Mouse (Mus musculus): Measurements from ENCODE around the gene Lpar1. TPM values are rescaled to one million over a fixed set of nuclear protein-coding genes. Genes with fewer than 3 reads are reported as not detected.

Lpar1 gene
- polyA plus RNA-seq, 1 experiment from 2014 or later, result 51.9 TPM

DNA sequence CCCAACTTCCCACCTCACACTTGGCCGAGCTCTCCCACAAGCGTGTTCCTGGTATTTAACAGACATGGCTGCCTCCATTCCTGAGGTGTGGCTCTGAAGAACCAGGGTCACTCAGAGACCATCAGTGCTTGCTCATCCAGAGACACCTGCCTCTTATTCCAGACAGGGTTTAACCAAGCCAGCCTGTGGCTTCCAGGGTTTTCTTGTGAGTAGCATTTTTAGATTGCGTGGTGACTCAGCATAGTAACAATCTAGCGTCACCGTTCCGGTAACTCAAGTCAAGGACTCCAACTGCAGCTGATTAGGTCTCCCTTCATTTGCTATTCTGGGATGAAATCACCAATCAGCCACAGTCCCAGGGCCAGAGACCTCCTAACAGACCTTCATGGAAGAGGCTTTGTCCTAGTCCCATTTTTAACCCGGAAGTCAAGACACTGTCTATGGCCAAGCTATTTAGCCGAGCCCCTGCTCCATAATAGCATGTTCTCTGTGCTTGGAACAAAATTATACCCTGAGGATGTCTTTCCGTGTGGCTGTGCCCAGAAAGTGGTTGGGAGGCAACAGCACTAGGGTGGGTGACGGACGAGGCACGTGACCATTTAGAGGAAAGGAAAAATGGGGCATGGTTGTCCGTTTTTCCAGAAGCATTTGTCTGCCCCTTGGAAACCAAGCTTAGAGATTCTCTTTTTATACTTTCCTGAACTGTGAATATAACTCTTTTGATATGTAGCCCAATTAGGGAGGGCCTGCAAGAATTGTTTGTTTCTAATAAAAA is 89.1 kb downstream of the Lpar1 start:
- Histone ChIP-seq H3K4me1 (replicated peaks; ENCODE audit: control insufficient read depth, insufficient read depth, low read length) (no peaks in the 10 kb centered on the region), H3K36me3 (ENCODE audit: control insufficient read depth, insufficient read depth, low read length) (no peaks in the 10 kb centered on the region), H3K27me3 (ENCODE audit: control insufficient read depth, insufficient read depth, low read length) (no peaks in the 10 kb centered on the region), H3K27ac (ENCODE audit: low read depth, low read length) (no peak overlapping the region), H3K4me3 (ENCODE audit: low read depth, low read length) (no peak overlapping the region), H3K4me2 (replicated peaks; ENCODE audit: low read depth, low read length) (no peak overlapping the region), H3K9me3 (ENCODE audit: control insufficient read depth, low read length) (no peaks in the 10 kb centered on the region), H3K9ac (ENCODE audit: low read depth, low read length) (no peak overlapping the region)
- ATAC-seq (ENCODE audit: low FRiP score) (no peak), DNase-seq (ENCODE audit: low spot score) (no peak)
- 89% methylated on average over 13 of the region's 13 CpGs for WGBS

GRCm38 (mm10) chr4:58462990-58463389 is 90.7 kb downstream of the Lpar1 start:
- Histone ChIP-seq H3K4me3 (ENCODE audit: low read depth, low read length) (no peak overlapping the region), H3K4me2 (replicated peaks; ENCODE audit: low read depth, low read length) (no peak overlapping the region), H3K9me3 (ENCODE audit: control insufficient read depth, low read length) (no peaks in the 10 kb centered on the region), H3K4me1 (replicated peaks; ENCODE audit: control insufficient read depth, insufficient read depth, low read length) (no peaks in the 10 kb centered on the region), H3K27me3 (ENCODE audit: control insufficient read depth, insufficient read depth, low read length) (no peaks in the 10 kb centered on the region), H3K36me3 (ENCODE audit: control insufficient read depth, insufficient read depth, low read length) (no peaks in the 10 kb centered on the region), H3K9ac (ENCODE audit: low read depth, low read length) (no peak overlapping the region), H3K27ac (ENCODE audit: low read depth, low read length) (no peak overlapping the region)
- ATAC-seq (ENCODE audit: low FRiP score) (no peak), DNase-seq (ENCODE audit: low spot score) (no peak)
- 89% methylated on average over 5 of the region's 5 CpGs for WGBS

- Histone ChIP-seq H3K9ac (ENCODE audit: low read depth, low read length) (no peak overlapping the region), H3K4me3 (ENCODE audit: low read depth, low read length) (no peak overlapping the region), H3K36me3 (ENCODE audit: control insufficient read depth, insufficient read depth, low read length) (no peaks in the 10 kb centered on the region), H3K27ac (ENCODE audit: low read depth, low read length) (no peak overlapping the region), H3K4me1 (replicated peaks; ENCODE audit: control insufficient read depth, insufficient read depth, low read length) (no peaks in the 10 kb centered on the region), H3K9me3 (ENCODE audit: control insufficient read depth, low read length) (no peaks in the 10 kb centered on the region), H3K4me2 (replicated peaks; ENCODE audit: low read depth, low read length) (no peak overlapping the region), H3K27me3 (ENCODE audit: control insufficient read depth, insufficient read depth, low read length) (no peaks in the 10 kb centered on the region)
- ATAC-seq (ENCODE audit: low FRiP score), result no peak
- WGBS, result 93% methylated on average over 2 of the region's 2 CpGs
- no peak for DNase-seq (ENCODE audit: low spot score)
Measured at GRCm38 (mm10) chr4:58462586-58462985, 91.1 kb downstream of the Lpar1 start.

GRCm38 (mm10) chr4:58453334-58453733 is 100.4 kb downstream of the Lpar1 start:
- no peak for ATAC-seq (ENCODE audit: low FRiP score)
- 82% methylated on average over 4 of the region's 4 CpGs for WGBS
- no peak overlapping the region for H3K27ac ChIP-seq (ENCODE audit: low read depth, low read length)
- no peak for DNase-seq (ENCODE audit: low spot score)
- no peaks in the 10 kb centered on the region for H3K27me3 ChIP-seq (ENCODE audit: control insufficient read depth, insufficient read depth, low read length)
- no peaks in the 10 kb centered on the region for H3K4me1 ChIP-seq (replicated peaks; ENCODE audit: control insufficient read depth, insufficient read depth, low read length)
- H3K4me2 ChIP-seq (replicated peaks; ENCODE audit: low read depth, low read length), result no peak overlapping the region
- no peaks in the 10 kb centered on the region for H3K9me3 ChIP-seq (ENCODE audit: control insufficient read depth, low read length)
- H3K9ac ChIP-seq (ENCODE audit: low read depth, low read length), result no peak overlapping the region
- H3K4me3 ChIP-seq (ENCODE audit: low read depth, low read length), result no peak overlapping the region
- H3K36me3 ChIP-seq (ENCODE audit: control insufficient read depth, insufficient read depth, low read length), result no peaks in the 10 kb centered on the region

GRCm38 (mm10) chr4:58448825-58449224 is 104.9 kb downstream of the Lpar1 start:
- no peaks in the 10 kb centered on the region for H3K36me3 ChIP-seq (ENCODE audit: control insufficient read depth, insufficient read depth, low read length)

DNA sequence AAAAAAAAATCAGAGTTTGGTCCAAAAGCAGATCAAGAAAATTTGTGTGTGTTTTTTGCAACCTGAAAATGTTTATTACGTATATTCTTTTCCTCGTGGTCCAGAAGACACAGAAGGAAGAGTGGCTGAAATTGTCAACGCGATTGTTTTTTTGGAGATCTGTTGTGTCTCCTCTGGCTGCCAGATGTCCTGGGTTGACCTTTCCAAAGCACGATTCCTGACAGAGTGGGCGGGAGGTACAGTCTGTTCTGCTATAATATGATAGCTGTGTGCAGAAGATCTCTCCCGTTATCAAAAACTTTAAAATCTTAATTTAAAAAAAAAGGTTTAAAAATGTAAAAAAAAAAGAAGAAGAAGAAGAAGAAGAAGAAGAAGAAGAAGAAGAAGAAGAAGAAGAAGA is 105.9 kb downstream of the Lpar1 start:
- H3K4me3 ChIP-seq (ENCODE audit: low read depth, low read length), result no peak overlapping the region
- no peak overlapping the region for H3K27ac ChIP-seq (ENCODE audit: low read depth, low read length)
- H3K36me3 ChIP-seq (ENCODE audit: control insufficient read depth, insufficient read depth, low read length), result no peaks in the 10 kb centered on the region
- no peaks in the 10 kb centered on the region for H3K27me3 ChIP-seq (ENCODE audit: control insufficient read depth, insufficient read depth, low read length)
- no peak for ATAC-seq (ENCODE audit: low FRiP score)
- no peaks in the 10 kb centered on the region for H3K4me1 ChIP-seq (replicated peaks; ENCODE audit: control insufficient read depth, insufficient read depth, low read length)
- H3K9ac ChIP-seq (ENCODE audit: low read depth, low read length), result no peak overlapping the region
- no peak overlapping the region for H3K4me2 ChIP-seq (replicated peaks; ENCODE audit: low read depth, low read length)
- no peak for DNase-seq (ENCODE audit: low spot score)
- 76% methylated on average over 7 of the region's 7 CpGs for WGBS
- H3K9me3 ChIP-seq (ENCODE audit: control insufficient read depth, low read length), result no peaks in the 10 kb centered on the region

More at GRCm38 (mm10) chr4:58448825-58449224, 104.9 kb downstream of the Lpar1 start:
- no peak overlapping the region for H3K27ac ChIP-seq (ENCODE audit: low read depth, low read length)
- no peaks in the 10 kb centered on the region for H3K4me1 ChIP-seq (replicated peaks; ENCODE audit: control insufficient read depth, insufficient read depth, low read length)
- no peak overlapping the region for H3K4me2 ChIP-seq (replicated peaks; ENCODE audit: low read depth, low read length)
- H3K27me3 ChIP-seq (ENCODE audit: control insufficient read depth, insufficient read depth, low read length), result no peaks in the 10 kb centered on the region
- no peak overlapping the region for H3K4me3 ChIP-seq (ENCODE audit: low read depth, low read length)
- no peaks in the 10 kb centered on the region for H3K9me3 ChIP-seq (ENCODE audit: control insufficient read depth, low read length)
- no peak overlapping the region for H3K9ac ChIP-seq (ENCODE audit: low read depth, low read length)
- DNase-seq (ENCODE audit: low spot score) (no peak), ATAC-seq (ENCODE audit: low FRiP score) (no peak)
- 92% methylated on average over 3 of the region's 3 CpGs for WGBS

- no peak for ATAC-seq (ENCODE audit: low FRiP score)
- H3K36me3 ChIP-seq (ENCODE audit: control insufficient read depth, insufficient read depth, low read length), result no peaks in the 10 kb centered on the region
- H3K9me3 ChIP-seq (ENCODE audit: control insufficient read depth, low read length), result no peaks in the 10 kb centered on the region
- no peak overlapping the region for H3K4me2 ChIP-seq (replicated peaks; ENCODE audit: low read depth, low read length)
- H3K4me1 ChIP-seq (replicated peaks; ENCODE audit: control insufficient read depth, insufficient read depth, low read length), result no peaks in the 10 kb centered on the region
- H3K27ac ChIP-seq (ENCODE audit: low read depth, low read length), result no peak overlapping the region
- no peak for DNase-seq (ENCODE audit: low spot score)
- no peak overlapping the region for H3K9ac ChIP-seq (ENCODE audit: low read depth, low read length)
- H3K4me3 ChIP-seq (ENCODE audit: low read depth, low read length), result no peak overlapping the region
- WGBS, result 87% methylated on average over 6 of the region's 6 CpGs
- H3K27me3 ChIP-seq (ENCODE audit: control insufficient read depth, insufficient read depth, low read length), result no peaks in the 10 kb centered on the region
Measured at GRCm38 (mm10) chr4:58445846-58446245, 107.9 kb downstream of the Lpar1 start.

DNA sequence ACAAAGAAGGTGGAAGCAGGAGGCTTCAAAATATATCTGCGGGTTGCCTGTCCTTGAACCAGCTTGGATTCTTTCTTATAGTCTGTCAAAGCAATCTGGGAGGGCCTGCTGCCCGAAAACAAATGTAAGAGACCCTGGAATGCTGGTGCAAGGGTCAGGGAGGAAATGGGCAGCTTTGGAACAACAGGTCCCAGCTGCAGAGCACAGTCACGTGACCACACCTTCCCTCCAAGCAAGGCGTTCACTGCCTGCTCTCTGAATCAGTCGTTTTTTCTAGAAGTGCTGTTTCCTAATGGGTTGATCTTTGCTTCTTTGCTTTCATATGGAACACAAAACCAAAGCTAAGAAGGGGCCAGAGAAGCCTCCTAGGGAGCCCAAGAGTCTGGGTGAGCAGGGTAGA is 111.4 kb downstream of the Lpar1 start:
- no peaks in the 10 kb centered on the region for H3K9me3 ChIP-seq (ENCODE audit: control insufficient read depth, low read length)
- H3K9ac ChIP-seq (ENCODE audit: low read depth, low read length), result no peak overlapping the region

GRCm38 (mm10) chr4:58438654-58439053 is 115.0 kb downstream of the Lpar1 start:
- DNase-seq (ENCODE audit: low spot score), result no peak
- no peak overlapping the region for H3K4me3 ChIP-seq (ENCODE audit: low read depth, low read length)
- no peaks in the 10 kb centered on the region for H3K36me3 ChIP-seq (ENCODE audit: control insufficient read depth, insufficient read depth, low read length)
- no peak overlapping the region for H3K4me2 ChIP-seq (replicated peaks; ENCODE audit: low read depth, low read length)
- WGBS, result 83% methylated on average over 7 of the region's 7 CpGs
- no peaks in the 10 kb centered on the region for H3K27me3 ChIP-seq (ENCODE audit: control insufficient read depth, insufficient read depth, low read length)
- H3K27ac ChIP-seq (ENCODE audit: low read depth, low read length), result no peak overlapping the region
- no peaks in the 10 kb centered on the region for H3K9me3 ChIP-seq (ENCODE audit: control insufficient read depth, low read length)
- H3K4me1 ChIP-seq (replicated peaks; ENCODE audit: control insufficient read depth, insufficient read depth, low read length), result no peaks in the 10 kb centered on the region
- H3K9ac ChIP-seq (ENCODE audit: low read depth, low read length), result no peak overlapping the region
- no peak for ATAC-seq (ENCODE audit: low FRiP score)

More for the DNA sequence above, 111.4 kb downstream of the Lpar1 start:
- Histone ChIP-seq H3K4me3 (ENCODE audit: low read depth, low read length) (no peak overlapping the region), H3K4me2 (replicated peaks; ENCODE audit: low read depth, low read length) (no peak overlapping the region), H3K4me1 (replicated peaks; ENCODE audit: control insufficient read depth, insufficient read depth, low read length) (no peaks in the 10 kb centered on the region), H3K36me3 (ENCODE audit: control insufficient read depth, insufficient read depth, low read length) (no peaks in the 10 kb centered on the region), H3K27ac (ENCODE audit: low read depth, low read length) (no peak overlapping the region), H3K27me3 (ENCODE audit: control insufficient read depth, insufficient read depth, low read length) (no peaks in the 10 kb centered on the region)
- no peak for ATAC-seq (ENCODE audit: low FRiP score)
- DNase-seq (ENCODE audit: low spot score), result no peak
- 51% methylated on average over 5 of the region's 5 CpGs for WGBS

All from hindbrain, embryonic 11.5 days (tissue).